Mouse (Mus musculus): Measurements from ENCODE around the gene Ccdc117. TPM values are rescaled to one million over a fixed set of nuclear protein-coding genes. Genes with fewer than 3 reads are reported as not detected.
"Not testable (repeated sequence)": the region's sequence is repeated elsewhere in the genome, so short reads cannot be mapped to it uniquely, and the experiment has no call there.

Ccdc117 gene
- polyA plus RNA-seq, 1 experiment = 52.0 TPM

GRCm38 (mm10) chr11:5551931-5552330 lies 9.9 kb upstream of the Ccdc117 start:
- TF ChIP-seq EP300 (IDR thresholded peaks at IDR 0.05; ENCODE audit: insufficient read depth, low read depth, low read length) (no peak), POLR2A (IDR thresholded peaks at IDR 0.05; ENCODE audit: insufficient read depth, low read length) (no peak), CTCF (IDR thresholded peaks at IDR 0.05; ENCODE audit: low read depth, low read length) (no peak)
- H3K27ac ChIP-seq (ENCODE audit: insufficient read depth, low read length) = no peak overlapping the region

DNA sequence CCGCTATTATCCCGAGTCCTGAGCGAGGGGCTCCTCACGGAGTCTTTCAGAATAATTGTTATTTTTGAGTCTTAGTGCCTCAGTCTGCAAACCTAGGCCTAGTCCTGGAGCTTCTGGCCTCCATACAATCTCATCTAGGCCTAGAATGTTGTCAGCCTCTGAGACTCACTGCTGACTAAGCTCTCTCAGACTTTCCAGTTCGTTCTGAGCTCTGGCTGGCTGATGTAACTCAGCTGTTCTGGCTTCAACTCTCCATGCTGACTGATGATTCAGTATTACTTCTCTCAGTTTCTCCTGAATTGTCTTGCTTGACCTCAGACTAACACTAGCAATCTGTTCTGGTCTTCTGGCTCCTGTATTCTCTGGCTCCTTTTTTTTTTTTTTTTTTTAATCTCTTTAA lies 9.4 kb upstream of the Ccdc117 start:
- no peaks in the 10 kb centered on the region for H3K36me3 ChIP-seq (ENCODE audit: control insufficient read depth, insufficient read depth, low read length, poor library complexity, severe bottlenecking)
- TF ChIP-seq CTCF (IDR thresholded peaks at IDR 0.05; ENCODE audit: low read depth, low read length) = no peak
- TF ChIP-seq POLR2A (IDR thresholded peaks at IDR 0.05; ENCODE audit: insufficient read depth, low read length) = no peak
- TF ChIP-seq EP300 (IDR thresholded peaks at IDR 0.05; ENCODE audit: insufficient read depth, low read depth, low read length) = no peak
- H3K4me3 ChIP-seq (ENCODE audit: low read depth, low read length) = no peak overlapping the region
- H3K27ac ChIP-seq (ENCODE audit: insufficient read depth, low read length) = no peak overlapping the region
- no peaks in the 10 kb centered on the region for H3K27me3 ChIP-seq (ENCODE audit: control insufficient read depth, insufficient read depth, low read length, poor library complexity, severe bottlenecking)
- H3K9ac ChIP-seq (ENCODE audit: low read depth, poor library complexity, severe bottlenecking) = no peak overlapping the region
- no peaks in the 10 kb centered on the region for H3K4me1 ChIP-seq (ENCODE audit: control insufficient read depth, insufficient read depth, low read length)
- peaks cover 7% of the 10 kb centered on the region; the same call in 1 of the 2 replicates for H3K9me3 ChIP-seq (replicated peaks; ENCODE audit: control insufficient read depth, insufficient read depth, low read length, poor library complexity, severe bottlenecking)

More at GRCm38 (mm10) chr11:5551931-5552330, 9.9 kb upstream of the Ccdc117 start:
- H3K27me3 ChIP-seq (ENCODE audit: control insufficient read depth, insufficient read depth, low read length, poor library complexity, severe bottlenecking) = no peaks in the 10 kb centered on the region
- H3K4me1 ChIP-seq (ENCODE audit: control insufficient read depth, insufficient read depth, low read length) = no peaks in the 10 kb centered on the region
- H3K9ac ChIP-seq (ENCODE audit: low read depth, poor library complexity, severe bottlenecking) = no peak overlapping the region
- H3K4me3 ChIP-seq (ENCODE audit: low read depth, low read length) = no peak overlapping the region
- H3K9me3 ChIP-seq (replicated peaks; ENCODE audit: control insufficient read depth, insufficient read depth, low read length, poor library complexity, severe bottlenecking) = peaks cover 7% of the 10 kb centered on the region; the same call in 1 of the 2 replicates
- no peaks in the 10 kb centered on the region for H3K36me3 ChIP-seq (ENCODE audit: control insufficient read depth, insufficient read depth, low read length, poor library complexity, severe bottlenecking)

GRCm38 (mm10) chr11:5546693-5547092 lies 4.7 kb upstream of the Ccdc117 start:
- Histone ChIP-seq H3K36me3 (ENCODE audit: control insufficient read depth, insufficient read depth, low read length, poor library complexity, severe bottlenecking) (no peaks in the 10 kb centered on the region), H3K27me3 (ENCODE audit: control insufficient read depth, insufficient read depth, low read length, poor library complexity, severe bottlenecking) (no peaks in the 10 kb centered on the region)

DNA sequence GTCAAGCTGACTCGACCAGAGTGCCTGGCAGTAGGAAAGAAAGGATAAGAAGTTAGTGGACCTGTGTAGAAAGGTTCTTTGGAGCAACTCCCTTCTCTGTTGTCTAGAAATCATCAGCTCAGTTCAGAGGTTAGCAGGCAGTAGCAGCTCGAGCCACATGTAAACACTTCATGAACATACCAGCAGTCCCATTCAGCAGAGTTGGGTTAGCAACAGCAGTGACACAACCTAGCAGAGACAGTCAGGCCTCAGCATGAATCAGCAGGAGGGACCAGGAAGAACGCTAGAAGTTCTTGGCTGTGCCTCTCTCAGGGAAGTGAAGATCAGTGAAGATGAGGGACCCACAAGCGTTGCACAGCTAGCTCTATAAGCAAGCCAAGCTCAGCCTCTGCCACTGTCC lies 3.5 kb upstream of the Ccdc117 start:
- Histone ChIP-seq H3K27ac (ENCODE audit: insufficient read depth, low read length) (no peak overlapping the region), H3K4me1 (ENCODE audit: control insufficient read depth, insufficient read depth, low read length) (no peaks in the 10 kb centered on the region), H3K9me3 (replicated peaks; ENCODE audit: control insufficient read depth, insufficient read depth, low read length, poor library complexity, severe bottlenecking) (peaks cover 13% of the 10 kb centered on the region), H3K9ac (ENCODE audit: low read depth, poor library complexity, severe bottlenecking) (no peak overlapping the region), H3K4me3 (ENCODE audit: low read depth, low read length) (no peak overlapping the region), H3K27me3 (ENCODE audit: control insufficient read depth, insufficient read depth, low read length, poor library complexity, severe bottlenecking) (no peaks in the 10 kb centered on the region), H3K36me3 (ENCODE audit: control insufficient read depth, insufficient read depth, low read length, poor library complexity, severe bottlenecking) (peaks cover 3% of the 10 kb centered on the region; the same call in 1 of the 2 replicates)
- no peak for TF ChIP-seq EP300 (IDR thresholded peaks at IDR 0.05; ENCODE audit: insufficient read depth, low read depth, low read length)
- TF ChIP-seq CTCF (IDR thresholded peaks at IDR 0.05; ENCODE audit: low read depth, low read length) = no peak
- no peak for TF ChIP-seq POLR2A (IDR thresholded peaks at IDR 0.05; ENCODE audit: insufficient read depth, low read length)

More at GRCm38 (mm10) chr11:5546693-5547092, 4.7 kb upstream of the Ccdc117 start:
- Histone ChIP-seq H3K9me3 (replicated peaks; ENCODE audit: control insufficient read depth, insufficient read depth, low read length, poor library complexity, severe bottlenecking) (peaks cover 15% of the 10 kb centered on the region), H3K4me3 (ENCODE audit: low read depth, low read length) (no peak overlapping the region), H3K4me1 (ENCODE audit: control insufficient read depth, insufficient read depth, low read length) (no peaks in the 10 kb centered on the region), H3K9ac (ENCODE audit: low read depth, poor library complexity, severe bottlenecking) (no peak overlapping the region), H3K27ac (ENCODE audit: insufficient read depth, low read length) (no peak overlapping the region)
- TF ChIP-seq POLR2A (IDR thresholded peaks at IDR 0.05; ENCODE audit: insufficient read depth, low read length) (no peak), CTCF (IDR thresholded peaks at IDR 0.05; ENCODE audit: low read depth, low read length) (no peak), EP300 (IDR thresholded peaks at IDR 0.05; ENCODE audit: insufficient read depth, low read depth, low read length) (no peak)

DNA sequence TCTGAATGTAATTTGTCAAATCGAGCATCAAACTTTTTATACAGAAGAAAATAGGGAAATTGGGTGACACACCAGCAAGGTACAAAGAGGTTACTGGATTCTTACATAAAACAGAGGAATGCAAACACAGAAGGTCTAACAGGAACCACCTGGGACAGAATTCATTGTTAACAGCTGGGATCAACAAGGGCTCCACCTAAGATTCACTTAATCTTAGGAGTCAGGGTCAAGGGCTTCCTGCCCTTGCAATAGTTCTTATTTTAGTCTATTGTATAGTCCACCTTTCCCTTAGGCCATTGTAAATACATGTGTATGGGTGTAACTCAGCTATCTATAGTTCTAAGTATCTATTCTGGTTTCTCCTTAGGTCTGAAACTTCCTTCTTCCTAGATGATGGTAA lies 2.7 kb upstream of the Ccdc117 start:
- H3K4me1 ChIP-seq (ENCODE audit: control insufficient read depth, insufficient read depth, low read length); H3K27ac ChIP-seq (ENCODE audit: insufficient read depth, low read length); H3K36me3 ChIP-seq (ENCODE audit: control insufficient read depth, insufficient read depth, low read length, poor library complexity, severe bottlenecking); H3K9ac ChIP-seq (ENCODE audit: low read depth, poor library complexity, severe bottlenecking); H3K27me3 ChIP-seq (ENCODE audit: control insufficient read depth, insufficient read depth, low read length, poor library complexity, severe bottlenecking); H3K4me3 ChIP-seq (ENCODE audit: low read depth, low read length): not testable (repeated sequence)
- H3K9me3 ChIP-seq (replicated peaks; ENCODE audit: control insufficient read depth, insufficient read depth, low read length, poor library complexity, severe bottlenecking) = peaks cover 13% of the 10 kb centered on the region

- H3K27me3 ChIP-seq (ENCODE audit: control insufficient read depth, insufficient read depth, low read length, poor library complexity, severe bottlenecking) = no peaks in the 10 kb centered on the region
- no peak overlapping the region for H3K27ac ChIP-seq (ENCODE audit: insufficient read depth, low read length)
- no peak overlapping the region for H3K4me3 ChIP-seq (ENCODE audit: low read depth, low read length)
- TF ChIP-seq EP300 (IDR thresholded peaks at IDR 0.05; ENCODE audit: insufficient read depth, low read depth, low read length) = no peak
- no peak for TF ChIP-seq POLR2A (IDR thresholded peaks at IDR 0.05; ENCODE audit: insufficient read depth, low read length)
- TF ChIP-seq CTCF (IDR thresholded peaks at IDR 0.05; ENCODE audit: low read depth, low read length) = no peak
- H3K9me3 ChIP-seq (replicated peaks; ENCODE audit: control insufficient read depth, insufficient read depth, low read length, poor library complexity, severe bottlenecking) = peaks cover 8% of the 10 kb centered on the region
- no peaks in the 10 kb centered on the region for H3K4me1 ChIP-seq (ENCODE audit: control insufficient read depth, insufficient read depth, low read length)
- H3K36me3 ChIP-seq (ENCODE audit: control insufficient read depth, insufficient read depth, low read length, poor library complexity, severe bottlenecking) = peaks cover 21% of the 10 kb centered on the region
- no peak overlapping the region for H3K9ac ChIP-seq (ENCODE audit: low read depth, poor library complexity, severe bottlenecking)
Measured at GRCm38 (mm10) chr11:5543281-5543680, 1.3 kb upstream of the Ccdc117 start.
